Mouse (Mus musculus) embryonic facial prominence, embryonic 10.5 days (tissue): ENCODE results near the gene Tsc22d4. TPM values are rescaled to one million over a fixed set of nuclear protein-coding genes. Genes with fewer than 3 reads are reported as not detected.

Source experiments
- DNase-seq: peaks from one replicate; pipeline ENCODE4 v3.0.0-alpha.2; 2017; ENCODE audit warnings: low spot score
- H3K27ac ChIP-seq: fragments of 300-500 bp; sonication (generic); replicated peaks from 2 replicates; pipeline ENCODE4 v1.5.1; 2016; ENCODE audit warnings: mild to moderate bottlenecking
- H3K27me3 ChIP-seq: fragments of 300-500 bp; sonication (generic); replicated peaks from 2 replicates; pipeline ENCODE4 v1.6.1; 2016; ENCODE audit warnings: low read depth, mild to moderate bottlenecking; ENCODE audit not compliant: poor library complexity, severe bottlenecking
- H3K36me3 ChIP-seq: fragments of 300-500 bp; sonication (generic); replicated peaks from 2 replicates; pipeline ENCODE4 v1.6.1; 2016; ENCODE audit warnings: mild to moderate bottlenecking, moderate library complexity
- H3K4me1 ChIP-seq: fragments of 300-500 bp; sonication (generic); 2 replicates; pipeline ENCODE4 v1.6.1; 2016
- H3K4me3 ChIP-seq: fragments of 300-500 bp; sonication (generic); 2 replicates; pipeline ENCODE4 v1.5.1; 2016; ENCODE audit warnings: mild to moderate bottlenecking, moderate library complexity
- H3K9me3 ChIP-seq: fragments of 300-500 bp; sonication (generic); 2 replicates; pipeline ENCODE4 v1.6.1; 2016; ENCODE audit warnings: mild to moderate bottlenecking
- WGBS: fragments of 180-500 bp; shearing (Covaris S2); methylation state at CpG from one replicate; pipeline ENCODE4 v1.1.7; 2016; 5-methylcytosine and 5-hydroxymethylcytosine counted together
- polyA plus RNA-seq: library from polyadenylated mRNA; unstranded; fragments of >200 nt; fragmentation: Nextera tagmentation; extraction: Ambion mirVana; gene quantifications from 2 replicates; pipeline ENCODE4 v1.2.1, GENCODE M21; 2016

The Tsc22d4 gene
- polyA plus RNA-seq, 1 experiment from 2014 or later = 94.3 TPM

- DNase-seq = no peak
- 70% methylated on average over 24 of the region's 24 CpGs for WGBS
- peaks cover 20% of the 10 kb centered on the region for H3K36me3 ChIP-seq
- H3K4me3 ChIP-seq = peak overlapping the region; percentile 95
- peaks cover 12% of the 10 kb centered on the region; the same call in 1 of the 2 replicates for H3K27me3 ChIP-seq
- no peaks in the 10 kb centered on the region for H3K9me3 ChIP-seq
- H3K4me1 ChIP-seq = peaks cover 30% of the 10 kb centered on the region
- H3K27ac ChIP-seq = peak overlapping the region; percentile 90; the same call in 1 of the 2 replicates
These were observed 42.6 kb downstream of the Tsc22d4 start for GRCm38 (mm10) chr5:137788171-137788570.

GRCm38 (mm10) chr5:137788946-137789531, 43.5 kb downstream of the Tsc22d4 start:
- H3K27ac ChIP-seq = no peak overlapping the region
- peaks cover 12% of the 10 kb centered on the region; the same call in 1 of the 2 replicates for H3K27me3 ChIP-seq
- DNase-seq = no peak
- H3K36me3 ChIP-seq = peaks cover 12% of the 10 kb centered on the region
- H3K9me3 ChIP-seq = no peaks in the 10 kb centered on the region
- peaks cover 21% of the 10 kb centered on the region for H3K4me1 ChIP-seq
- no peak overlapping the region for H3K4me3 ChIP-seq
- whole genome bisulfite sequencing = 91% methylated on average over 2 of the region's 2 CpGs

GRCm38 (mm10) chr5:137791553-137791952, 46.0 kb downstream of the Tsc22d4 start:
- H3K9me3 ChIP-seq = no peaks in the 10 kb centered on the region
- DNase-seq = no peak

DNA sequence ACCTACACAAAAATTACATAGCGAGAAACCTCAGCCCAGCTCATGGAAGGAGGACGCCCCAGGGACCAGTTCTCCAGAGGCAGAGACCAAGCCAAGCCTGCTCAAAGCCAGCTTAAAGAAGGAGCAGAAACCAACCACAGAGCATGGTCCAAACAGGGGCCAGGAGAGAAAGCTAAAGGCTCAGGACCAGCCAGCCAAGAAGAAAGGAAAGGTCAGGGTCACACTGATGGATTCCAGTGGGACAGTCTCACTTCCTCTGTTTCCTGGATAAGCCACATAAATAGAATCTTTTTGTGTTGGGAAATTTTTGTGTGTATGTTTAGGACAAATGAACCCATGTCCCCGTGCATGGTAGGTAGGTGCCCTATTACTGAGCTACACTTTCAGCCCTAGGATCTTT, 51.1 kb downstream of the Tsc22d4 start:
- Histone ChIP-seq H3K27me3 (no peaks in the 10 kb centered on the region), H3K36me3 (no peaks in the 10 kb centered on the region), H3K9me3 (no peaks in the 10 kb centered on the region), H3K4me3 (no peak overlapping the region), H3K4me1 (no peaks in the 10 kb centered on the region), H3K27ac (no peak overlapping the region)
- 75% methylated on average over 3 of the region's 3 CpGs for WGBS
- no peak for DNase-seq

More at GRCm38 (mm10) chr5:137791553-137791952, 46.0 kb downstream of the Tsc22d4 start:
- Histone ChIP-seq H3K36me3 (no peaks in the 10 kb centered on the region), H3K4me3 (no peak overlapping the region), H3K27me3 (peaks cover 12% of the 10 kb centered on the region; the same call in 1 of the 2 replicates), H3K27ac (no peak overlapping the region), H3K4me1 (peaks cover 4% of the 10 kb centered on the region)

DNA sequence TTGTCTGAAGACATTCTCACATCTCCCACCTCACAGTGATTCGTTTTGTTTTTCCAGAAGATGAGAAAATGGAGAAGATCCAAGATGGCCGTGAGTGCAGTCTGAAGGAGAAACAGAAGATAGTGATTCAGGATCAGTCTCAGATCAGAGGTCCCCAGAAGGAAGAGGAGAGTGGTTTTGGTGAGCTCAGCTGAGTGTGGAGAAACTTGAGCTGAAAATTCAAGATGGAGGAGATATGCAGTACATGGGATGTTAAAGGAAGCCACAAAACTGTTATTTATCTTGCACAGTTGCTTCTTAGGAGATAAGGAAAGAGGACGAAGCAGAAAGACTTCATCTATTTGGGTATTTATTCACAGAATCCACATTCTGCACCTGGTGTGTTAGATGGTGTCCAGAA, 55.4 kb downstream of the Tsc22d4 start:
- no peaks in the 10 kb centered on the region for H3K36me3 ChIP-seq

DNA sequence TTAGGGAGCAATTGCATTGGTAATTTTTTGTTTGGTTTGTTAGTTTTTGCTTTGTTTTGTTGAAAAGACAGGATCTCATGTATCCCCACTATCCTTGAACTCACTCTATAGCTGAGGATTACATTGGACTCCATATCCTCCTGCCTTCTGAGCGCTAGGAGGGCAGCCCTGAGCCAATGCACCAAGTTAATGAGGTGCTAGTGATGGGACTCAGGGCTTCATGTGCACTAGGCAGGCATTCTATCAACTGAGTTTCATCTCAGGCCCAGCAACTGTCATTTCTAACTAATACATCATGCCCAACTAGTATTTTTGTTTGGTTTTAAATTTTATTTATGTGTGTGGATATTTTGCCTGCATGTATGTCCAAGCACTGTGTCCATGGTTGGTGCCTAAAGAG, 60.6 kb downstream of the Tsc22d4 start:
- no peak overlapping the region for H3K27ac ChIP-seq
- no peaks in the 10 kb centered on the region for H3K4me1 ChIP-seq
- no peak overlapping the region for H3K4me3 ChIP-seq
- DNase-seq = no peak
- H3K27me3 ChIP-seq = no peaks in the 10 kb centered on the region
- H3K36me3 ChIP-seq = no peaks in the 10 kb centered on the region
- 73% methylated on average over 1 of the region's 1 CpGs for WGBS
- H3K9me3 ChIP-seq = no peaks in the 10 kb centered on the region

More for the DNA sequence above, 55.4 kb downstream of the Tsc22d4 start:
- no peak overlapping the region for H3K4me3 ChIP-seq
- H3K4me1 ChIP-seq = no peaks in the 10 kb centered on the region
- no peak overlapping the region for H3K27ac ChIP-seq
- WGBS = 80% methylated on average over 3 of the region's 3 CpGs
- DNase-seq = no peak
- H3K27me3 ChIP-seq = no peaks in the 10 kb centered on the region
- no peaks in the 10 kb centered on the region for H3K9me3 ChIP-seq

- WGBS = 90% methylated on average over 5 of the region's 5 CpGs
These were observed 62.8 kb downstream of the Tsc22d4 start for GRCm38 (mm10) chr5:137808316-137808715.

DNA sequence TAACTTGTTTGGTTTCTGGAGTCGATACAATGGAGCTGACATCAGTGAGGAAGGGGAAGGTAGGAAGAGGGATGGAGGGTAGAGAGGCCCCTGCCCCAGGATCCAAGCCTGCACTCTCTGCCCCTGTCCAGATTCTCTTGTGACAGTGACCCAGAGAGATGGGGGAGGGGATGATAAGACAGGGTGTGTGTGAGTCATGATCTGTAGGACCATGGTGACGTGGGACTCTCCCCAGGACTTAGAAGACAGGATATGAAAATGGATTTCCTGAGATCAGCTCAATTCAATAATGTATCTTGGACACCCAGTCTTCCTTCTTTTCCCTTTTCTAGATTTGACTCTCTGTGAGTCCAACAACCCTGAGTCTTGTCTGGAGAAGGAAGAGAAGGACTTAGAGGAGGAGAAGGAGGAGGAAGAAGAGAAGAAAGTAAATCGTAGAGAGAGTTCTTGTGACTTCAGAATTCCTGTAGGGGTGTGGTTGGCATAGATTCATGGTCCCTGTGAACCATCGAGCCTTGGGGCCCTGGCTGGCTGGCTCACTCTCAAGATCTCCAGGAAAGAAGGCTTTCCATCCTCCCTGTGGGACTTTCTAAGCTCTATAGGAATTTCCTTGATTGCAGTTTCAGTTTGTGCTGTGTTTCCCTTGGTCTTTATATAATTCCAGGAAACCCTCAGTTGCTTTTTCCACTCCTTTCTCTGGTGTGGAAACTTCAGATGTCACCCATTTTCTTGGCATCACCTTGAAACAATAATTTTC, 72.1 kb downstream of the Tsc22d4 start:
- WGBS = 73% methylated on average over 4 of the region's 4 CpGs
- no peak overlapping the region for H3K4me3 ChIP-seq

More at GRCm38 (mm10) chr5:137808316-137808715, 62.8 kb downstream of the Tsc22d4 start:
- DNase-seq = no peak
- Histone ChIP-seq H3K27me3 (no peaks in the 10 kb centered on the region), H3K36me3 (no peaks in the 10 kb centered on the region), H3K27ac (no peak overlapping the region), H3K9me3 (no peaks in the 10 kb centered on the region), H3K4me1 (no peaks in the 10 kb centered on the region), H3K4me3 (no peak overlapping the region)

More for the DNA sequence above, 72.1 kb downstream of the Tsc22d4 start:
- no peaks in the 10 kb centered on the region for H3K27me3 ChIP-seq
- H3K4me1 ChIP-seq = no peaks in the 10 kb centered on the region
- no peak overlapping the region for H3K27ac ChIP-seq
- H3K9me3 ChIP-seq = no peaks in the 10 kb centered on the region
- H3K36me3 ChIP-seq = no peaks in the 10 kb centered on the region
- no peak for DNase-seq

Other genes with a start within 250 kb of the Tsc22d4 start
- 55.3 and 59.9 TPM in 2 replicates for gene Pop7, start 243.2 kb upstream of the Tsc22d4 start, polyA plus RNA-seq
- gene Gigyf1, start 227.2 kb upstream of the Tsc22d4 start, polyA plus RNA-seq = 15.2 and 15.3 TPM in 2 replicates
- 2.1 and 2.3 TPM in 2 replicates for gene Epo, start 212.5 kb upstream of the Tsc22d4 start, polyA plus RNA-seq
- 276 and 281 TPM in 2 replicates for gene Gnb2, start 212.2 kb upstream of the Tsc22d4 start, polyA plus RNA-seq
- 4.5 and 5.4 TPM in 2 replicates for gene Actl6b, start 192.2 kb upstream of the Tsc22d4 start, polyA plus RNA-seq
- 1.7 and 2.2 TPM in 2 replicates for gene Tfr2, start 175.9 kb upstream of the Tsc22d4 start, polyA plus RNA-seq
- gene Mospd3, start 144.7 kb upstream of the Tsc22d4 start, polyA plus RNA-seq = 15.9 and 17.2 TPM in 2 replicates
- gene Pcolce, start 131.9 kb upstream of the Tsc22d4 start, polyA plus RNA-seq = 122 and 128 TPM in 2 replicates
- 0.17 and 0.36 TPM in 2 replicates for gene Fbxo24, start 116.7 kb upstream of the Tsc22d4 start, polyA plus RNA-seq
- 36.7 and 46.5 TPM in 2 replicates for gene Lrch4, start 116.6 kb upstream of the Tsc22d4 start, polyA plus RNA-seq
- 14.2 and 14.6 TPM in 2 replicates for gene Gm20605, start 116.6 kb upstream of the Tsc22d4 start, polyA plus RNA-seq
- 9.0 and 9.2 TPM in 2 replicates for gene Sap25, start 104.4 kb upstream of the Tsc22d4 start, polyA plus RNA-seq
- gene Irs3, start 100.0 kb upstream of the Tsc22d4 start, polyA plus RNA-seq = 0.16 and 0.34 TPM in 2 replicates
- gene Agfg2, start 61.0 kb upstream of the Tsc22d4 start, polyA plus RNA-seq = 21.3 and 23.0 TPM in 2 replicates
- gene Nyap1, start 4.1 kb upstream of the Tsc22d4 start, polyA plus RNA-seq = 3.0 and 3.6 TPM in 2 replicates
- 47.9 and 49.1 TPM in 2 replicates for gene Ppp1r35, start 33.1 kb downstream of the Tsc22d4 start, polyA plus RNA-seq
- gene Mepce, start 41.9 kb downstream of the Tsc22d4 start, polyA plus RNA-seq = 9.1 and 11.5 TPM in 2 replicates
- 14.5 and 17.5 TPM in 2 replicates for gene Zcwpw1, start 42.1 kb downstream of the Tsc22d4 start, polyA plus RNA-seq
- gene Pilra, start 90.6 kb downstream of the Tsc22d4 start, polyA plus RNA-seq = 0.28 and 0.79 TPM in 2 replicates
- gene Pilrb1, start 112.4 kb downstream of the Tsc22d4 start, polyA plus RNA-seq = 0.16 TPM in 1 of 2 replicates, not detected in the other
- not detected in 2 replicates for gene Pilrb2, start 126.1 kb downstream of the Tsc22d4 start, polyA plus RNA-seq
- not detected in 2 replicates for gene Cyp3a13, start 175.9 kb downstream of the Tsc22d4 start, polyA plus RNA-seq
- gene Gjc3, start 217.4 kb downstream of the Tsc22d4 start, polyA plus RNA-seq = 0.06 and 0.07 TPM in 2 replicates
- not detected in 2 replicates for gene Azgp1, start 235.8 kb downstream of the Tsc22d4 start, polyA plus RNA-seq